Mouse (Mus musculus) midbrain, embryonic 13.5 days (tissue): ENCODE results near the gene Dedd2. TPM values are rescaled to one million over a fixed set of nuclear protein-coding genes. Genes with fewer than 3 reads are reported as not detected.

ENCODE experiments used
- ATAC-seq: fragments of 200-750 bp; cut with Nextera tagmentation; 2 replicates; pipeline ENCODE4 v1.8.0; 2017; ENCODE audit warnings: mild to moderate bottlenecking, moderate TSS enrichment, moderate library complexity
- H3K27ac ChIP-seq: fragments of 300-500 bp; sonication (generic); 2 replicates; pipeline ENCODE4 v1.5.1; 2015; ENCODE audit warnings: inconsistent platforms, mild to moderate bottlenecking, moderate library complexity
- H3K27me3 ChIP-seq: fragments of 300-500 bp; sonication (generic); 2 replicates; pipeline ENCODE4 v1.6.1; 2015; ENCODE audit warnings: mild to moderate bottlenecking, inconsistent platforms
- H3K36me3 ChIP-seq: fragments of 300-500 bp; sonication (generic); 2 replicates; pipeline ENCODE4 v1.6.1; 2015; ENCODE audit warnings: mild to moderate bottlenecking, inconsistent platforms
- H3K4me1 ChIP-seq: fragments of 300-500 bp; sonication (generic); replicated peaks from 2 replicates; pipeline ENCODE4 v1.6.1; 2015; ENCODE audit warnings: inconsistent platforms
- H3K4me2 ChIP-seq: fragments of 300-500 bp; sonication (generic); replicated peaks from 2 replicates; pipeline ENCODE4 v1.6.1; 2015; ENCODE audit warnings: moderate library complexity, mild to moderate bottlenecking, inconsistent platforms
- H3K4me3 ChIP-seq: fragments of 300-500 bp; sonication (generic); replicated peaks from 2 replicates; pipeline ENCODE4 v1.5.1; 2015; ENCODE audit warnings: mild to moderate bottlenecking, inconsistent platforms
- H3K9ac ChIP-seq: fragments of 300-500 bp; sonication (generic); replicated peaks from 2 replicates; pipeline ENCODE4 v1.6.1; 2015; ENCODE audit warnings: mild to moderate bottlenecking, inconsistent platforms
- H3K9me3 ChIP-seq: fragments of 300-500 bp; sonication (generic); 2 replicates; pipeline ENCODE4 v1.6.1; 2016; ENCODE audit warnings: mild to moderate bottlenecking, inconsistent platforms
- WGBS: fragments of 180-500 bp; shearing (Covaris S2); methylation state at CpG from one replicate; pipeline ENCODE4 v1.1.7; 2015; 5-methylcytosine and 5-hydroxymethylcytosine counted together
- polyA plus RNA-seq: library from polyadenylated mRNA; unstranded; fragments of >200 nt; fragmentation: Nextera tagmentation; extraction: Ambion mirVana; gene quantifications from 2 replicates; pipeline ENCODE4 v1.2.1, GENCODE M21; 2015

Dedd2 gene
- polyA plus RNA-seq, 1 experiment from 2014 or later: 13.3 TPM

GRCm38 (mm10) chr7:25209161-25209622 is 11.2 kb downstream of the Dedd2 start:
- Histone ChIP-seq H3K36me3 (peaks cover 73% of the 10 kb centered on the region), H3K27me3 (no peaks in the 10 kb centered on the region), H3K9ac (no peak overlapping the region), H3K4me2 (no peak overlapping the region), H3K9me3 (no peaks in the 10 kb centered on the region), H3K27ac (no peak overlapping the region), H3K4me3 (no peak overlapping the region), H3K4me1 (no peaks in the 10 kb centered on the region)
- 87% methylated on average over 3 of the region's 3 CpGs for WGBS
- ATAC-seq: no peak

- ATAC-seq: no peak
- no peak overlapping the region for H3K4me2 ChIP-seq
- H3K4me3 ChIP-seq: no peak overlapping the region
- H3K36me3 ChIP-seq: peaks cover 94% of the 10 kb centered on the region
- H3K27ac ChIP-seq: no peak overlapping the region
- no peak overlapping the region for H3K9ac ChIP-seq
- 91% methylated on average over 16 of the region's 16 CpGs for WGBS
- H3K4me1 ChIP-seq: no peaks in the 10 kb centered on the region
- H3K9me3 ChIP-seq: no peaks in the 10 kb centered on the region
- no peaks in the 10 kb centered on the region for H3K27me3 ChIP-seq
Observed at GRCm38 (mm10) chr7:25206094-25206830, 14.2 kb downstream of the Dedd2 start.

DNA sequence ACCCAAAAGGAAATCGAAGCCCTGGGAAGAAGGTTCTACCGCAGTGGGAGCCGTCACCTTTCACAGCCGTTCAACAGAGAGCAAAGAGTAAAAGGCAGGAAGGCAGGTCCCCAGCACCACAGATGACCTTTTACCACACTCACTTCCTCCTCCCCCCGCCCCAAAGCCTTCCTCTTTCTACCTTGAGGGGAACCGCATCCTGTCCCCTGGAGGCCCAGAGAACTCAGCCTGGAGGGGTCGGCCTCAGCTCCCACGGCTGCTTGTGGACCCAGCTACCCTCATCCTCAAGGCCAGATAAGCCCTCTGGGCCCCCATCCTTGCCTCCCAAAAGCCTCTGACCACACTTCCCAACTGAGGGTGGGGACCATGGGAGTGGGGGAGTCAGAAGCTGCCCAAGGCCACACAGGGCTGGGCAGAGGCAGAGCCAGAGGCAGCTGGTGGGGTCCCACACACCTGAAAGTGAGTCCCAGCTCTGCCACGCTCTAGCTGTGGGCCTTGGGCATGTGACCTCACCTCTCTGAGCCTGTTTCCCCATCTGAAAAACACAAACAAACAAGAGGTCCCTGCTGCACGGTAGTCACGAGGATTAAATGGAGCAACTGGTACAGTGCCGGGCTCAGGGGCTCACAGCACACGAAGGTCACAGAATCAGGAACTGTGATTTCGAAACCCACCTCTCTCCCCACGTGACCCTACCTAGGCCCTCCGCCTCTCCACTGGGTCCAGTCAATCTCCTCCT is 14.9 kb downstream of the Dedd2 start:
- no peak overlapping the region for H3K4me3 ChIP-seq
- H3K36me3 ChIP-seq: peaks cover 93% of the 10 kb centered on the region
- WGBS: 91% methylated on average over 16 of the region's 16 CpGs
- H3K9me3 ChIP-seq: no peaks in the 10 kb centered on the region
- no peak overlapping the region for H3K9ac ChIP-seq
- no peak overlapping the region for H3K27ac ChIP-seq
- H3K4me2 ChIP-seq: no peak overlapping the region
- H3K4me1 ChIP-seq: no peaks in the 10 kb centered on the region
- H3K27me3 ChIP-seq: no peaks in the 10 kb centered on the region
- ATAC-seq: no peak

GRCm38 (mm10) chr7:25203624-25204023 is 16.8 kb downstream of the Dedd2 start:
- H3K4me1 ChIP-seq: no peaks in the 10 kb centered on the region
- H3K4me2 ChIP-seq: no peak overlapping the region
- WGBS: 96% methylated on average over 20 of the region's 20 CpGs
- H3K9ac ChIP-seq: no peak overlapping the region
- H3K9me3 ChIP-seq: no peaks in the 10 kb centered on the region
- H3K4me3 ChIP-seq: no peak overlapping the region
- H3K27ac ChIP-seq: no peak overlapping the region
- no peak for ATAC-seq
- peaks cover 78% of the 10 kb centered on the region for H3K36me3 ChIP-seq
- no peaks in the 10 kb centered on the region for H3K27me3 ChIP-seq

- H3K9me3 ChIP-seq: no peaks in the 10 kb centered on the region
- no peak for ATAC-seq
Observed at GRCm38 (mm10) chr7:25197384-25198018, 22.9 kb downstream of the Dedd2 start.

DNA sequence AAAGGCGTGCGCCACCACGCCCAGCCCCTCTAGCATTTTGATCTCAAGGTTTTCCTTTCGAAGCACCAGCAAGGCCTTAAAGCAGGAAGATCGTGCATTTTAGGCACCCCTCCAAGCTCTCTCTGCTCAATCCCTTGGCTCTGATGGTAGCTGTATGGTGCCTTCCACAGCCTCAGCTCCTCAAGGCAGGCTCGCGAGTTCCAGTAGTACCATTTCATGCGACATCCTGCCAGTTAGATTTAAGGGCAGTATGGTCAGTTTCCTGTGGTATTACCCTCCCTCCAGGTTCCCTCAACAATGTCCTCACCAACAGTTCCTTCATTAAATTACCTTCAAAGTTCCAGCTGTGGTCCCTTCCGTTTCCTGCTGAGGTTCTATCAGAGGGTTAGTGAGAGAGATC is 24.3 kb downstream of the Dedd2 start:
- Histone ChIP-seq H3K4me2 (no peak overlapping the region), H3K4me3 (no peak overlapping the region), H3K27me3 (no peaks in the 10 kb centered on the region), H3K36me3 (peaks cover 9% of the 10 kb centered on the region), H3K27ac (no peak overlapping the region), H3K9ac (no peak overlapping the region), H3K4me1 (no peaks in the 10 kb centered on the region), H3K9me3 (no peaks in the 10 kb centered on the region)
- WGBS: 90% methylated on average over 9 of the region's 9 CpGs
- ATAC-seq: no peak

More at GRCm38 (mm10) chr7:25197384-25198018, 22.9 kb downstream of the Dedd2 start:
- no peak overlapping the region for H3K9ac ChIP-seq
- WGBS: 76% methylated on average over 10 of the region's 10 CpGs
- H3K27me3 ChIP-seq: no peaks in the 10 kb centered on the region
- H3K4me2 ChIP-seq: no peak overlapping the region
- no peaks in the 10 kb centered on the region for H3K4me1 ChIP-seq
- H3K27ac ChIP-seq: no peak overlapping the region
- H3K4me3 ChIP-seq: no peak overlapping the region
- H3K36me3 ChIP-seq: peaks cover 22% of the 10 kb centered on the region

- H3K36me3 ChIP-seq: peaks cover 4% of the 10 kb centered on the region
- H3K27me3 ChIP-seq: no peaks in the 10 kb centered on the region
- ATAC-seq: no peak
- no peaks in the 10 kb centered on the region for H3K4me1 ChIP-seq
- H3K4me3 ChIP-seq: no peak overlapping the region
- WGBS: 76% methylated on average over 3 of the region's 3 CpGs
- no peak overlapping the region for H3K27ac ChIP-seq
- H3K9ac ChIP-seq: no peak overlapping the region
- no peak overlapping the region for H3K4me2 ChIP-seq
- no peaks in the 10 kb centered on the region for H3K9me3 ChIP-seq
Observed at GRCm38 (mm10) chr7:25195148-25195547, 25.3 kb downstream of the Dedd2 start.

DNA sequence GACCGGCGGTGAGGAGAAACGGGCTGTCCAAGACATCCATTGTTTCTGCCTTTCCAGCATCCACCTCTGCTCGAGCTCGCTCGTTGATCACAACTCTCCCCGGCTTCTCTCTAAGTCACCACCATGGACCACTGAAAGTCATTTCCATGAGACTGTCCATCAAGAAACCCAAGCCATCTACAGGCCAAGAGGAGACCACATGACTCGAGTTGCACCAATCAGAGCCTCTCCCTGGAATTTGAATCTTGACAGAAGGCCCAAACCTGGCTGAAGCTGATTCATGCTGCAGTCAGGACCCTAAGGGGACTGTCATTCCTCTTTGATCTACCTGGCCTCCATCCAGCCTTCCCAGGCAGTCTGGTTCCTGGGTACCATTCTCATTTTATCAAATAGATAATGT is 28.3 kb downstream of the Dedd2 start:
- peak; percentile 67 for ATAC-seq
- H3K36me3 ChIP-seq: no peaks in the 10 kb centered on the region
- 70% methylated on average over 8 of the region's 8 CpGs for WGBS
- H3K9ac ChIP-seq: no peak overlapping the region
- no peaks in the 10 kb centered on the region for H3K4me1 ChIP-seq
- H3K4me2 ChIP-seq: no peak overlapping the region
- H3K27ac ChIP-seq: peak overlapping the region; percentile 42; the same call in 1 of the 2 replicates
- no peaks in the 10 kb centered on the region for H3K9me3 ChIP-seq
- no peak overlapping the region for H3K4me3 ChIP-seq
- no peaks in the 10 kb centered on the region for H3K27me3 ChIP-seq

GRCm38 (mm10) chr7:25190806-25191205 is 29.6 kb downstream of the Dedd2 start:
- H3K4me1 ChIP-seq: no peaks in the 10 kb centered on the region
- no peak overlapping the region for H3K27ac ChIP-seq
- no peaks in the 10 kb centered on the region for H3K9me3 ChIP-seq
- no peaks in the 10 kb centered on the region for H3K27me3 ChIP-seq
- H3K4me2 ChIP-seq: no peak overlapping the region
- no peak overlapping the region for H3K4me3 ChIP-seq
- H3K9ac ChIP-seq: no peak overlapping the region
- 88% methylated on average over 11 of the region's 11 CpGs for WGBS
- no peaks in the 10 kb centered on the region for H3K36me3 ChIP-seq
- no peak for ATAC-seq

DNA sequence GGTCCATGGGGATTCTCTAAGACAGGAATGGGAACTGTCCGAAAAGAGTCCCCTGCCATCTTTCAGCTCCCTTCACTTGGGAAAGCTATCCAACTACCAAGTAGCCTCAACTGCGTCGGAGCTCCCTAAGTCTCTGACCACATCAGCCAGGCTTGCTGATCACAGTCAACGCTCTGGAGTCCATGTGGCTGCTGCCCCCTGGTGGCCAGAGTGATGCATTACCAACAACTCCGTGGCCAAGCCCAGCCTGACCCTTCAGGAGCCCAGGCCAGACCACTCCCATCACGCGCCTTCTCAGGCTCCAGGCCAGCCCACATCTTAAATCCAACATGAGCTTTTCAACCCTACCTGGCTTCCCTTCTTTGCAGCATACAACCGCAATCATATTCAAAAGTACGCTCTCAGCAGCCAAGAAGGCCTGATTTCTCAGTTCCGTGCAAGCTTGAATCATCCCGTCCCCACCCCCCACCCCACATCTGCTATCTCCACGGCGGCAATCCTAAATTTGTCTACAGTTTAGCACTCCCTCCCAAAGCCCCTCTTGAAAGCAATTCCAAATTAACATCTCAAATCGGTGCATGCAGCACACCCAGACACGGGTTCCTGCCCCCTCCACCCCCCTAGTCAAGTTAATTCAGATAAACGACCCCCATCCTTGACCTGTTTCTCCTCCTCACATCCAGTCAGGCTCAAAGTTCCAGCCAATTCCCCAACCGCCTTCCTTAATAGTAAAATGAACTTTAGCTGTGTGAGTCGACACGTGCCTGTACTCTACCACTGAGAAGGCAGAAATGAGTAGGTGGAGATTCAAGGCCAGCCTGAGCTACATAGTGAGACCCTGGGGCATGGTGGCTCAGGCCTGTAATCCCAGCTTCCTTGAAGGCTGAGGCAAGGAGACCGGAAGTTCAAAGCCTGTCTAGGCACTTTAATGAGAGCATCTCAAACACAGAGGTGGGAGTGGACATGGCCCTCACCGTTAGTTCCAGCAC is 32.5 kb downstream of the Dedd2 start:
- Histone ChIP-seq H3K36me3 (no peaks in the 10 kb centered on the region), H3K9me3 (no peaks in the 10 kb centered on the region), H3K4me3 (no peak overlapping the region), H3K27ac (no peak overlapping the region), H3K4me1 (no peaks in the 10 kb centered on the region), H3K4me2 (no peak overlapping the region), H3K27me3 (peaks cover 17% of the 10 kb centered on the region), H3K9ac (no peak overlapping the region)
- ATAC-seq: peak; percentile 93
- whole genome bisulfite sequencing: 32% methylated on average over 21 of the region's 21 CpGs

DNA sequence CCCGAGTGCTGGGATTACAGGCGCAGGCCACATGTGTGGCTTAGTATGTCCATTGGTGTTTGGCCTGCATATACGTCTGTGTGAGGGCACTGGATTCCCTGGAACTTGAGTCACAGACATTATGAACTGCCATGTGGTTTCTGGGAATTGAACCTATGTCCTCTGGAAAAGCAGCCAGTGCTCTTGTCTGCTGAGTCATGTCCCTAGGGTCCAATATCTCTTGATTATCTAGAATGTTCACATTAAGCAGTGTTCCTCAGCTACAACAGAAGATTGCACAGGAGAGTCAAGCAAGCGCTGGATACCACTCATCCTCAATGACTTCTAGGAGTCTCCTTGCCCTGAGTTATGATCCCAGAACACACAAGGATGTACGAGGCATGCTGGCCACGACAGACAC is 36.3 kb downstream of the Dedd2 start:
- no peak overlapping the region for H3K4me2 ChIP-seq
- 88% methylated on average over 6 of the region's 6 CpGs for WGBS
- H3K27me3 ChIP-seq: peaks cover 46% of the 10 kb centered on the region
- no peak overlapping the region for H3K27ac ChIP-seq
- H3K36me3 ChIP-seq: no peaks in the 10 kb centered on the region
- H3K9me3 ChIP-seq: no peaks in the 10 kb centered on the region
- peaks cover 24% of the 10 kb centered on the region for H3K4me1 ChIP-seq
- no peak overlapping the region for H3K9ac ChIP-seq
- H3K4me3 ChIP-seq: no peak overlapping the region
- no peak for ATAC-seq
